In the genomic region with DNA sequence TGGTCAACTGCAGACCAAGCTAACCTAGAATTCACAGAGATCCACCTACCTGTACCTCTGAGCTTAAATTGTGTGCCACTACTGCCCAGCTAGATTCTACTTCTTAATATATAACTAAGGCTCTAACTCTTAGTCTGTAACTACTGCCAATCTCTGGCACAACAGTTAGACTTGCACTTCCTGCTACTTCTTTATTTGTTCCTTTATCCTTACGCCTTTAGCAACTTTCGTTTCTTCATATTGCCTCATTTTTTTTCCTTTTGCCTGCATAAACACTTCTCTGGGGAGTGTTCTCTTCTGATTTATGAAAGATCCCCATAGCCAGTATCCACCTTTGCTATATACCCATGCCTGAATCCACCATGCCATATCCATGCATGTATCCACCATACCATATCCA, we compare ENCODE assay signal across 28 mouse cellular contexts. TPM values are rescaled to one million over a fixed set of nuclear protein-coding genes. Genes with fewer than 3 reads are reported as not detected.
A peak's percentile ranks its signal among the peaks of the same experiment; 100 is the strongest.
DNase-seq lines count a peak whose midpoint lies in the region; ATAC-seq and TF ChIP-seq lines count a peak whose summit lies in the region.
"Had no signal": no experiment of that assay in that cellular context is flagged by ENCODE, and none has a peak within 500 bp of the region (broad histone marks: within the 10 kb centered on the region; RNA-seq: fewer than 3 reads in every experiment).

No protein-coding gene starts in this region.

- no peaks in the 10 kb centered on the region for H3K4me1 ChIP-seq in liver, postnatal 0 days (ENCODE audit: insufficient read depth)

- H3K4me3 ChIP-seq in liver, postnatal 0 days (ENCODE audit: low read depth, low read length): no peak overlapping the region

- H3K9me3 ChIP-seq in liver, postnatal 0 days (ENCODE audit: low read length): no peaks in the 10 kb centered on the region
- H3K9me3 ChIP-seq: G1E had no signal

- H3K36me3 ChIP-seq in liver, postnatal 0 days (replicated peaks; ENCODE audit: insufficient read depth, low read length): no peaks in the 10 kb centered on the region
- H3K36me3 ChIP-seq: G1E had no signal

- 0 out of 2 replicates have a peak, but pooled peaks have one; percentile 36 for ATAC-seq in common myeloid progenitor, adult 5-6 weeks (replicated peaks; ENCODE audit: low read depth, poor library complexity, severe bottlenecking)
- peak; percentile 85 for ATAC-seq in granulocyte monocyte progenitor cell, adult 5-6 weeks (replicated peaks; ENCODE audit: poor library complexity, severe bottlenecking)
- ATAC-seq in megakaryocyte, adult 5-6 weeks (ENCODE audit: poor library complexity, severe bottlenecking): peak; percentile 73
- peak; percentile 45 for ATAC-seq in megakaryocyte progenitor cell, adult 5-6 weeks (replicated peaks; ENCODE audit: poor library complexity)
- ATAC-seq in liver, postnatal 0 days: no peak
- no peak for ATAC-seq in erythroid progenitor cell, adult 5-6 weeks (replicated peaks; ENCODE audit: low FRiP score, poor library complexity, severe bottlenecking)
- ATAC-seq: activated CD4-positive, CD25-positive, alpha-beta regulatory T cell, adult 4 months; CD4-positive, CD25-positive, alpha-beta regulatory T cell, adult 4 months; Patski had no signal

- no peak for DNase-seq in liver, postnatal 0 days
- DNase-seq in right cerebral cortex, postnatal 25 days: no peak
- no peak for DNase-seq in heart, adult 8-10 months (ENCODE audit: low spot score)
- DNase-seq: adrenal gland, adult 2 months; adrenal gland, adult 8-10 months; adrenal gland, postnatal 10 days; adrenal gland, postnatal 14 days; adrenal gland, postnatal 25 days; adrenal gland, postnatal 36 days; B cell, adult 2 months; cerebellum, adult 11 months; cerebellum, adult 11-12 months had no signal

- no peak overlapping the region for H3K9ac ChIP-seq in liver, postnatal 0 days (replicated peaks)

- no peak overlapping the region for H3K4me2 ChIP-seq in liver, postnatal 0 days (ENCODE audit: low read depth, low read length)

- no peak for TF ChIP-seq EP300 in liver, postnatal 0 days (IDR thresholded peaks at IDR 0.05; ENCODE audit: low read depth)

- no peak overlapping the region for H3K27ac ChIP-seq in liver, postnatal 0 days (ENCODE audit: low read depth)

- no peak for TF ChIP-seq CTCF in liver, postnatal 0 days (IDR thresholded peaks at IDR 0.05; ENCODE audit: low read depth)

- WGBS in liver, postnatal 0 days (ENCODE audit: insufficient replicate concordance): 85% methylated on average over 2 of the region's 2 CpGs

- H3K27me3 ChIP-seq in liver, postnatal 0 days (ENCODE audit: insufficient read depth, low read length): no peaks in the 10 kb centered on the region
- H3K27me3 ChIP-seq: CH12.LX had no signal

RNA-seq across cellular contexts. Expression of gene Dnajc10, which starts 11.3 kb away (rescaled TPM):
- 66.2 and 105 TPM in 2 replicates for total RNA-seq in common myeloid progenitor, adult 5-6 weeks (2017)
- total RNA-seq in granulocyte monocyte progenitor cell, adult 5-6 weeks (2014; fragmentation: Nextera tagmentation): 74.0 and 80.3 TPM in 2 replicates
- total RNA-seq in granulocyte monocyte progenitor cell, adult 5-6 weeks (2017): 129 and 136 TPM in 2 replicates
- total RNA-seq in megakaryocyte, adult 5-6 weeks (2015): 93.4 and 97.0 TPM in 2 replicates
- total RNA-seq in megakaryocyte, adult 5-6 weeks (2017): 115 and 117 TPM in 2 replicates
- 106 and 111 TPM in 2 replicates for total RNA-seq in megakaryocyte progenitor cell, adult 5-6 weeks (2015)
- 118 and 123 TPM in 2 replicates for total RNA-seq in megakaryocyte progenitor cell, adult 5-6 weeks (2017)
- polyA plus RNA-seq in liver, postnatal 0 days (2015; fragmentation: Nextera tagmentation; extraction: Ambion mirVana): 12.3 and 15.0 TPM in 2 replicates
- total RNA-seq in erythroid progenitor cell, adult 5-6 weeks (2015; ENCODE audit: low replicate concordance): 64.9 and 93.9 TPM in 2 replicates
- total RNA-seq in erythroid progenitor cell, adult 5-6 weeks (2017; ENCODE audit: low replicate concordance): 117 and 134 TPM in 2 replicates
- 10 to 100 TPM; 33.5 to 36.3 (median 35.4) TPM for total RNA-seq in heart, adult 8-10 months (2022)

RNA-seq across cellular contexts. Expression of gene Prdx6b, which starts 11.7 kb away (rescaled TPM):
- not detected in 2 replicates for total RNA-seq in common myeloid progenitor, adult 5-6 weeks (2017)
- not detected in 2 replicates for total RNA-seq in granulocyte monocyte progenitor cell, adult 5-6 weeks (2014; fragmentation: Nextera tagmentation)
- total RNA-seq in granulocyte monocyte progenitor cell, adult 5-6 weeks (2017): not detected in 2 replicates
- not detected in 2 replicates for total RNA-seq in megakaryocyte, adult 5-6 weeks (2015)
- total RNA-seq in megakaryocyte, adult 5-6 weeks (2017): not detected in 2 replicates
- total RNA-seq in megakaryocyte progenitor cell, adult 5-6 weeks (2015): not detected in 2 replicates
- total RNA-seq in megakaryocyte progenitor cell, adult 5-6 weeks (2017): not detected in 2 replicates
- polyA plus RNA-seq in liver, postnatal 0 days (2015; fragmentation: Nextera tagmentation; extraction: Ambion mirVana): not detected in 2 replicates
- total RNA-seq in erythroid progenitor cell, adult 5-6 weeks (2015; ENCODE audit: low replicate concordance): not detected in 2 replicates
- total RNA-seq in erythroid progenitor cell, adult 5-6 weeks (2017; ENCODE audit: low replicate concordance): not detected in 2 replicates
- not detected for total RNA-seq in heart, adult 8-10 months (2022)
- total RNA-seq: adrenal gland, adult 18-20 months; adrenal gland, adult 2 months; adrenal gland, adult 8-10 months; adrenal gland, postnatal 10 days; adrenal gland, postnatal 14 days; adrenal gland, postnatal 25 days; adrenal gland, postnatal 36 days; adrenal gland, postnatal 4 days; CH12.LX; ES-E14; G1E; MEL had no signal
- polyA plus RNA-seq: activated CD4-positive, CD25-positive, alpha-beta regulatory T cell, adult 4 months; adrenal gland, adult 2 months; brain, embryonic 14.5 days; C2C12; CD4-positive, CD25-positive, alpha-beta regulatory T cell, adult 4 months; G1E had no signal

Comparison
In these comparisons a context has a peak if more than half of its experiments do, and no peak if none do; other contexts are left out.
1. ATAC-seq: peak in common myeloid progenitor, adult 5-6 weeks (single experiment), granulocyte monocyte progenitor cell, adult 5-6 weeks (single experiment), megakaryocyte, adult 5-6 weeks (single experiment) and megakaryocyte progenitor cell, adult 5-6 weeks (single experiment); none in liver, postnatal 0 days (single experiment) and erythroid progenitor cell, adult 5-6 weeks (single experiment).